Mouse (Mus musculus): ENCODE data around the gene Tmem30c. TPM values are rescaled to one million over a fixed set of nuclear protein-coding genes. Genes with fewer than 3 reads are reported as not detected.
A peak's percentile ranks its signal among the peaks of the same experiment; 100 is the strongest.

Gene Tmem30c
- polyA plus RNA-seq (2015; fragmentation: Nextera tagmentation; extraction: Ambion mirVana) = 0.22 and 0.41 TPM in 2 replicates

DNA sequence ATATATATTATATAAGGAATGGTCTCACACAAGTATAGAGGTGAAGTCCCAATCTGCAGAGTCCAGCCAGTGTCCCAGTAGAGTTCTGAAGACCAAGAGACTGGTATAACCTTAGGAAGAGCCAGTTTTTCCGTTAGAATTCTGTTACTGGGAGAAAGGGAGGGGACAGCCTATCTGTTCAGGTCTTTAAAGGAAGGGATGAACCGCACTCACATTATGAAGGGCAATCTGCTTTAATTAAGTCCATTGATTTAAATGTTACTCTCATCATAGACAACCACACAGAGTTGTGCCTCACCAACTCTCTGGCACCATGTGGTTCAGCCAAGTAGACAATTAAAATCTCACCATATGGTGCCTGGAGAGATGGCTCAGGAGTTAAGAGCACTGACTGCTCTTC, at the start of gene Tmem30c:
Tmem30c (minus strand) TSS at position 101 of the 400 bp plus-strand sequence.
- Histone ChIP-seq H3K9me3 (no peaks in the 10 kb centered on the region), H3K9ac (no peak within 1 kb of the TSS), H3K36me3 (no peaks in the 10 kb centered on the region), H3K4me3 (no peak within 1 kb of the TSS), H3K4me2 (no peak within 1 kb of the TSS), H3K27me3 (no peaks in the 10 kb centered on the region), H3K4me1 (replicated peaks) (no peaks in the 10 kb centered on the region), H3K27ac (replicated peaks) (no peak within 1 kb of the TSS)
- no peak for ATAC-seq (ENCODE audit: low read depth)
- WGBS = 76% methylated on average over 2 of the region's 2 CpGs

DNA sequence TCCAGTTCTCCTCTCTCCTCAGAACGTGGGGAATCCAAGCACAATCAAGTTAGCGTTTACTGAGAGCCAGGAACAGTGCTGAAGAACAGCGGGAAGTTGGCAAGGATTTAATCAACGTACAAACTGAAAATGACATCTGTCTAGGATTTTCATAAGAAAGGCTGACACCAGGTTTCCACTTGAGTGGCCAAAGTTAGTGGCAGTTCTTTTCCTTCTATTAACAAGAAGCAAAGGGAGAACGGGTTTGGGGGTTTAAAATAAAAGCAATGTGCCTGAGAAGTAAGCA, 47.9 kb upstream of the Tmem30c start:
- no peak for ATAC-seq (ENCODE audit: low read depth)
- H3K4me2 ChIP-seq = no peak overlapping the region
- H3K4me3 ChIP-seq = no peak overlapping the region
- H3K9ac ChIP-seq = no peak overlapping the region
- no peaks in the 10 kb centered on the region for H3K9me3 ChIP-seq
- H3K36me3 ChIP-seq = no peaks in the 10 kb centered on the region
- H3K27me3 ChIP-seq = no peaks in the 10 kb centered on the region
- H3K27ac ChIP-seq (replicated peaks) = no peak overlapping the region
- 76% methylated on average over 5 of the region's 5 CpGs for WGBS
- H3K4me1 ChIP-seq (replicated peaks) = no peaks in the 10 kb centered on the region

DNA sequence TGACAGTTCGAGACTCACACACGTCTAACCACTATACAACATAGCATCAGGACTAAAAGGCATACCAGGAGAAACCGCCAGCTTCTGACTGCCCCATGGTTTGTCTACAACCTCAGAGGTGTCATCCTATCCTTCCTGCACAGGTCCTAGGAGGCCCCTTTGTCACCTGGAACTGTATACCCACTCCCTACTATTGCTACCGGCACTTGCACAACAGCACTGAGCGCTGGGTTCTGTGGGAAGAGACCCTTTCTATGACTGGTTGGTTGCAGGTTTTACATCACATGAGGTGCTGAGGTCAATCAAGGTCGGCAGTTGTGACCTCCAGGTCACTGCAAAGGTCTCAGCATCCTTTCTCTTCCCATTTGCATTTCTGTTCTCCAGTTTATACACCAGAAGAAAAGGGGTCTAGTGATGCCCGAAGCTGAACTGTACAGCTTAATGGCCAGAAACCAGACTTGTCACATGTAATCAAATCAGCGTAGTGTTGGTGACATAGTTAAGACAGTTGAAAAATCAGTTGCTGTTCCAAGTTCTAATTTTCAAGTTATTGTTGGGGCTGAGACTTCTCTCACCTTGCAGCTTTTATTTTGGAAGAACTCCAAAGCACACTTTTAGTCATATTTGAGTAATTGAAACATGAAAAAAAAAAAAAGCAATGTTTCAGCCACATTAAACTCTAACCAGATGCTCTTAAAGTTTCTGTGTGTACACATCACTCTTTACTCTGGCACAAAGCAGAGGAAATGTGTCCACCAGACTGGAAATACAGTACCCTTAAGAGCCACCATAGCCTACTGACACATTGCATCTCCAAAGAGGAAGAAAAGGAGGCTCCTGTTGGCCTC, 47.3 kb upstream of the Tmem30c start:
- ATAC-seq (ENCODE audit: low read depth) = no peak
- no peaks in the 10 kb centered on the region for H3K36me3 ChIP-seq
- no peak overlapping the region for H3K27ac ChIP-seq (replicated peaks)
- no peaks in the 10 kb centered on the region for H3K27me3 ChIP-seq
- no peaks in the 10 kb centered on the region for H3K4me1 ChIP-seq (replicated peaks)
- H3K9me3 ChIP-seq = no peaks in the 10 kb centered on the region
- 86% methylated on average over 8 of the region's 8 CpGs for WGBS
- H3K4me2 ChIP-seq = no peak overlapping the region
- no peak overlapping the region for H3K9ac ChIP-seq
- no peak overlapping the region for H3K4me3 ChIP-seq

DNA sequence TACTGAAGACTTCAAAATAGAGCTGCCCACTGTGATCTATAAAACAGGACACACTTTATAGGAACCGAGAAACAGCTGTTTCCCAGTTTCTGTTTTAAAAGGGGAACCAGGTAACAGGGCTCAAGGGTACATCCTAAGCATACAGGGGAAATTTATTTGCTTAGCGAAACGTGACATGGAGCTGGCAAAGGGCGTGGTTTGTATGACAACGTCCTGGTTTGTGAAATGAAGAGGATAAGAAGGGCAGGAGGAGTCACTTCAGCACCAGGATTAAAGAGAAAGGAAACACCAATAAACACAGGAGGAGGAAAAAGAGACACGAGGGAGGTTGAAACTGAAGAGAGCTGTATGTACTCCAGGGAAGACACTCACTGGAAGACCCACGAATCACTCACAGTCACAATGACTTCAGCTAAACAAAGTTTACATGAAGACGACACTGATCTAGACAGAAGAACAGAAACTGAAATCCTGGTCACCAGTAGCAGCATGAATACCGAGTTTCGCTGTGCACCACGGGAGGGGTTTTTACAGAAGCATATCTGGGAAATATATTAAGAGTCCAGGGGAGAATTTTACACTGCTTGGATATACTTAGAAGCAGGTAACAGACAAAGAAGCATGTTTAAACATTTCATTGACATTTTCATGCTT, 44.2 kb upstream of the Tmem30c start:
- H3K36me3 ChIP-seq = no peaks in the 10 kb centered on the region
- no peak overlapping the region for H3K27ac ChIP-seq (replicated peaks)
- WGBS = 79% methylated on average over 11 of the region's 11 CpGs
- H3K4me3 ChIP-seq = no peak overlapping the region
- no peaks in the 10 kb centered on the region for H3K27me3 ChIP-seq
- no peak for ATAC-seq (ENCODE audit: low read depth)
- no peaks in the 10 kb centered on the region for H3K4me1 ChIP-seq (replicated peaks)
- no peaks in the 10 kb centered on the region for H3K9me3 ChIP-seq
- no peak overlapping the region for H3K4me2 ChIP-seq
- no peak overlapping the region for H3K9ac ChIP-seq

DNA sequence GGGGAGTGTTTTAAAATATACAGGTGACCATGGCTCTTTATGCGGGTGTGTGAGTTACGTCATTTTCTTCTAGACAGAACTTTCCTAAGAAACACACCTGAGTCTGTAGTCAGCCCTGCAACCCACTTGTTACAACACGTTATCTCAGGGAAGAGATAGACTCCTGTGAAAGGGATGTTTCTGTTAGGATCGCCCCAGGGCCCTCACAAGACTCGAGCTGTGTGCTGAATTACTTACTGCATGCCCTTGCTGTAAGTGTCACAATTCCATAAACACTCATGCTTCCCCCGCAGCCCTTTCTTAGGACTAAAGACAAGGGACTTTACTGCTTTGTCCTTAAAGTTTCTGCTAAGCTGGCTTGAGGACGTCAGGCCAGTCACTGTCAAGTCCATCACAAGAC, 39.6 kb upstream of the Tmem30c start:
- no peak for ATAC-seq (ENCODE audit: low read depth)
- H3K27me3 ChIP-seq = no peaks in the 10 kb centered on the region
- H3K36me3 ChIP-seq = no peaks in the 10 kb centered on the region
- no peak overlapping the region for H3K9ac ChIP-seq
- H3K9me3 ChIP-seq = no peaks in the 10 kb centered on the region
- H3K4me3 ChIP-seq = no peak overlapping the region
- no peak overlapping the region for H3K27ac ChIP-seq (replicated peaks)
- H3K4me2 ChIP-seq = no peak overlapping the region
- WGBS = 81% methylated on average over 7 of the region's 7 CpGs
- H3K4me1 ChIP-seq (replicated peaks) = no peaks in the 10 kb centered on the region

DNA sequence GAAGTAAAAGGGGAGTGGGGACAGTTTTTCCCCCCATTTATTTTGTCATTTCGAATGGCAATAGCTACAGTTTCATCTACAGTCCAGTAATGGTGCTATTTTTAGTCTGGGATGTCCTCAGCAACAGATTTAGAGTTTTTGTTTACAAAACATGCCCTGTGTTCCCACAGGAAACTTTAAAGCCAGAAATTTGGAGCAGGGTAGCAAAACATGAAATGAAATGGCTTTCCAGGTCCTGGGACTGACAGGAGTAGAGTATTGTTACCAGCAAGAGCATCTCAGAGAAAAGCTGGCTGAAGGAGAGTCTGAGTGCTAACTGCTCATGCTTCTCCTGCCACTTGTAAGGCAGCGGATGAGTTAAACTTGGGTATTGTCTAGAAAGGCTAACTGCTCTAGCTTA, 37.4 kb upstream of the Tmem30c start:
- Histone ChIP-seq H3K36me3 (no peaks in the 10 kb centered on the region), H3K4me1 (replicated peaks) (no peaks in the 10 kb centered on the region), H3K9me3 (no peaks in the 10 kb centered on the region), H3K27ac (replicated peaks) (no peak overlapping the region), H3K4me3 (no peak overlapping the region), H3K9ac (no peak overlapping the region), H3K4me2 (no peak overlapping the region), H3K27me3 (no peaks in the 10 kb centered on the region)
- WGBS = 83% methylated on average over 2 of the region's 2 CpGs
- no peak for ATAC-seq (ENCODE audit: low read depth)

DNA sequence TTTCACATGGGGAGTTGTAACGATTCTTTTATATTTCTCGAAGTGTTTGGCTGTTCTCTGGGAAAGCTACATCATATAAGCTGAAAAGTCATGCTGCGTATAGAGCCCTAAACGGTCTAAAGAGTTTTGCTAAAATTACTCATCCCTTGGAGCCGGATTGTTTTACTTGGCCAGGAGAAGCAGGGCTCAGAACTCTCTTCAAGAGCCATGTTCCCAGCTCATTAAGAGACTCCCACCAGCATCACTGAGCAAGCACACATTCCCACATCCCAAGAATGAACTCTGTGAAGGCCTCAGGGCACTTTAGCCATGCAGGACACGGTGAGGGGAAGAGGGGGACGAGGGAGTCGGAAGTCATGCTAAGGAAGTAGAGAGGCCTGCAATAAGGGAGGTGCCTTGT, 36.4 kb upstream of the Tmem30c start:
- no peak for ATAC-seq (ENCODE audit: low read depth)
- Histone ChIP-seq H3K9me3 (no peaks in the 10 kb centered on the region), H3K4me2 (no peak overlapping the region), H3K9ac (no peak overlapping the region), H3K27ac (replicated peaks) (0 out of 2 replicates have a peak overlapping the region, but pooled peaks have one; percentile 13), H3K27me3 (no peaks in the 10 kb centered on the region), H3K36me3 (no peaks in the 10 kb centered on the region), H3K4me3 (no peak overlapping the region), H3K4me1 (replicated peaks) (no peaks in the 10 kb centered on the region)
- WGBS = 80% methylated on average over 8 of the region's 8 CpGs

DNA sequence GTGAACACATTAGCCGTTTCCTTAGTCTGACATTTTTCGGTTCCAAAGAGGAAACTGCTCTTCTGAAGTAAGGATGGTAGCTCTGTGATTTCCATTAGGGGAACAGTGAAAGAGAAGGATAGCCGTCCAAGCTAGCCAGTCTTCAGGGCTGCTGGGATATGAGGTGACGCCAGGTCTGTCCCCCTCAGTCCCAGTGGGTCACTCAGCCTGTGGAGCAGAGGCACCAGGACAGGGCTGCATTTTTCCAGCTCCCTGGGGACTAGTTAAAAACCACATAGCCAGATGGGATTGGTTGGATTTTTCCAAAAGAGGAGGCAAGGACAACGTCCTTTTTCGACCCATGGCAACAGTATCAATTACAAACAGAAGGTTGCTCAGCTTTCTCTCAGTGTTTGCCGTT, 34.3 kb upstream of the Tmem30c start:
- Histone ChIP-seq H3K9me3 (no peaks in the 10 kb centered on the region), H3K4me3 (no peak overlapping the region), H3K27me3 (no peaks in the 10 kb centered on the region), H3K36me3 (no peaks in the 10 kb centered on the region), H3K27ac (replicated peaks) (no peak overlapping the region), H3K4me1 (replicated peaks) (no peaks in the 10 kb centered on the region), H3K4me2 (no peak overlapping the region), H3K9ac (no peak overlapping the region)
- no peak for ATAC-seq (ENCODE audit: low read depth)
- WGBS = 76% methylated on average over 7 of the region's 7 CpGs

DNA sequence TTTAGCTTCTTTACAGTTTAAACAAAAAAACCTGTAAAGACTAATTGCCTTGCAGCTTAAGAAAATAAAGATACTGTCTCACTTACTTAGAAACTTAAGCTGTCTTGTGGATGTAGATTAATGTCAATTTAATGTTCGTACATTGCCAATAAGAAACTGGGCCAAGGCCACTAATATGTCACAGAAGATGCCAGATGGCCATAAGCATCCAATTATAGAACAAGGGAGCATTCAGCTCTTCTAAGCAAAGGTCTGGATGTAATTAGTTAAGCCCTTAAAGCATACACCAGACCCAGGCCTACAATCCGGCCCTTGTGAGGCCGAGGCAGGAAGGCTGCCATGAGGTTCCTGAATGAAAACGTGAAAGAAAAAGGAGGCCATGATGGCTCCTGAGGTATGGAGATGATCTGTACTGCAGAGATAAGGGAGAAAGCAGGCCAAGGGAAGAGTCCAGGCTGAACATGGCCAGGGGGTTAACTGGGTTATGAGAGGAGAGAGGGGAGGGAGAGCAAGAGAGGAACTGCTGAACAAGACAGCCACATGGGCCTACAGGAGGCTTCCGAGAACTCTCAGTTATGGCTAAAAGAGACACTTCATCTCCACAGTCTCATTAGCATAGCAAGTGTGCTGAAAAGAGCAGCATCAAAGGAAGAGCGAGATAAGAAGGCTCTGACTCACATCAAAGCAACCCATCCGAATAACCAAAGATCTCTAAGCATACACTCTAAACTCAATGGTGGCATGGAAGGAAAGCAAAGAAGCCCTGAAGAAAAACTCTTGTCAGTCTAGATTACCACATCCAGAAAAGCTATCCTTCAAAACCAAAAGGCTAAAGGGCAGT, 26.8 kb upstream of the Tmem30c start:
- Histone ChIP-seq H3K27me3 (no peaks in the 10 kb centered on the region), H3K27ac (replicated peaks) (no peak overlapping the region), H3K9me3 (no peaks in the 10 kb centered on the region), H3K36me3 (no peaks in the 10 kb centered on the region), H3K4me1 (replicated peaks) (no peaks in the 10 kb centered on the region), H3K9ac (no peak overlapping the region), H3K4me3 (no peak overlapping the region), H3K4me2 (no peak overlapping the region)
- 72% methylated on average over 7 of the region's 7 CpGs for WGBS
- no peak for ATAC-seq (ENCODE audit: low read depth)

DNA sequence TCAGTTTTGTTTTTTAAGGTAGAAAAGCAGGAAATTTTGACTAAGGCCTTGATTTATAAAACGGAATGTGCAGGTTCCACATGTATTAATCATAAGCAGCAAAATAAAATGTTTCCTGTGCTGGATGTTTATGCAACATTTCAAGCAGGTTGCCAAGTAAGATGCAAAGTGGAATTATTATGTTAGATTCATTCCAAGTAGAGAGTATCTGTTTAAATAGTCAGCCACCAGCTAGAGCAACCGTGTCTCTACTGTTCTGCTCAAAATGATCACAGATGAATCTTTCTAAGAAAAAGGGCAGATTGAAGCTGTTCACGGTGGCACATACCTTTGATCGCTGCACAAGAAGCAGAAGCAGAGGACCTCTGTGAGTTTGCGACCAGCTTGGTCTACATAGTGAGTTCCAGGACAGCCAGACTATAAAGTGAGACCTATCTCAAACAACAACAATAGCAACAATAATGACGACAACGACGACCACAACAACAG, 26.0 kb upstream of the Tmem30c start:
- H3K9me3 ChIP-seq = no peaks in the 10 kb centered on the region

DNA sequence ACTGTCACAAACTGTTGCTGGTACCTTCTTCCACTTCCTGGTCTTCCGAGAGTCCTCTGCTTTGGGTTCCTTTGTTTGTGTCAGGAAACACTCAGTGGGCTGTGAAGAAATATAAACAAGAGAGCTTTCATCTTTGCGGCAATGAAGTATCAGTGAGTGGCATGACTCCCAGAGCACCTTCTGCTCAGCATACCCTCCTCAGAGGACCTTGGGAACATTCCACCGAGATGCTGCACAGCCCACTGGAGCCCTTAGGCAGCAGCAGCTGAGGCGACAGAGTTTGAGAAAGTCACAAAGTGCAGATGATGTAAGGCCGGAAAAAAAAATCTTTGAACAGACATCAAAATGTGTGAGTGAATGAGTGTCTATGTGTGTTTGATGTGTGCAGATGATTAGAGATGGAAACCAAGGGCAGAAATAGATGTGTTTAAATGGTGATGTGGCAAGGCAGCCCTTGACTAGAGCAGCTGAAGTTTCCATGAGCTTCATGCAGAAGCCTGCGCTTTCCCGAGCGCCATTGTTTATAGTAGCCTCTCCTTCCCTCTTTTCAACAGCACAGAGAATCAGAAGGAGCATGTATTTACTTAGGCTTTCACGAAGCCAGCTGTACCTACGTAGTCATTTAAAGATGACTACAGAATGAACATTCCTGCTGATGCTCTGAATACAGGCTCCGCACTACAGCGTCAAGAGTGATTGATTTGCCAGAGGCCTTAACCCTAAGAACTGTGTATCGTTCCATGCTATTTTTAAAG, 25.4 kb upstream of the Tmem30c start:
- ATAC-seq (ENCODE audit: low read depth) = no peak
- H3K27me3 ChIP-seq = no peaks in the 10 kb centered on the region
- no peak overlapping the region for H3K4me2 ChIP-seq
- no peak overlapping the region for H3K9ac ChIP-seq
- H3K36me3 ChIP-seq = no peaks in the 10 kb centered on the region
- H3K9me3 ChIP-seq = no peaks in the 10 kb centered on the region
- no peaks in the 10 kb centered on the region for H3K4me1 ChIP-seq (replicated peaks)
- 51% methylated on average over 13 of the region's 13 CpGs for WGBS
- H3K4me3 ChIP-seq = no peak overlapping the region
- H3K27ac ChIP-seq (replicated peaks) = no peak overlapping the region

More for the DNA sequence above, 26.0 kb upstream of the Tmem30c start:
- no peaks in the 10 kb centered on the region for H3K4me1 ChIP-seq (replicated peaks)
- no peak for ATAC-seq (ENCODE audit: low read depth)
- no peaks in the 10 kb centered on the region for H3K27me3 ChIP-seq
- no peak overlapping the region for H3K27ac ChIP-seq (replicated peaks)
- H3K36me3 ChIP-seq = no peaks in the 10 kb centered on the region
- no peak overlapping the region for H3K4me3 ChIP-seq
- no peak overlapping the region for H3K4me2 ChIP-seq
- 83% methylated on average over 8 of the region's 8 CpGs for WGBS
- no peak overlapping the region for H3K9ac ChIP-seq

Measured in neural tube, embryonic 13.5 days (tissue).